26 mouse cellular contexts compared by ENCODE assay signal in the genomic region with DNA sequence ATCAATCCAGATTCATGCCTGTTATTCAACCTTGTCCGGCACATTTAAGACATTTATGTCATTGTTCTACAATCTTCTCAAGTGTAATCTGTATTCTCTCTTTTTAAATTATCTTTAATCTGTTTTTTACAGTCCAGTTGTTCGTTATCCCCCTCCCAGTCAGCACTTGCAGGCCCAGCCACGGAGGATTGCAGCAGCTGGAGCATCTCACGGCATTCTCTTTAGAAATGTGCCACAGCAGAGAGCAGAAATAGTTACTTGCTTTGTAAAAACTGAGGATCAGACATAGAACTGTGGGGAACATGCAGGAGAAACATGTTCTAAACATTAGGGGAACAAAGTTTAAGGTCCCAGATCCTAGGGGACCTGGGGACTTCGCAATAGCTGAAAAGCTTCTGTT. TPM values are rescaled to one million over a fixed set of nuclear protein-coding genes. Genes with fewer than 3 reads are reported as not detected.
DNase-seq lines count a peak whose midpoint lies in the region; ATAC-seq and TF ChIP-seq lines count a peak whose summit lies in the region.
"Had no signal": no experiment of that assay in that cellular context is flagged by ENCODE, and none has a peak within 500 bp of the region (broad histone marks: within the 10 kb centered on the region; RNA-seq: fewer than 3 reads in every experiment).

No protein-coding gene starts in this region.

- peak; percentile 12 to 26 for DNase-seq in heart, adult 18-20 months
- no peak for DNase-seq in kidney, adult 8-10 months
- peak; percentile 51 for DNase-seq in lung, postnatal 0 days (ENCODE audit: low spot score)
- no peak for DNase-seq in lung, adult 18-20 months
- no peak for DNase-seq in stomach, postnatal 0 days (ENCODE audit: low spot score)
- DNase-seq: adrenal gland, postnatal 14 days; cerebellum, postnatal 10 days; layer of hippocampus, adult 9-11 months; liver, postnatal 0 days had no signal

- H3K4me3 ChIP-seq in heart, embryonic 11.5 days (ENCODE audit: low read depth, low read length), result no peak overlapping the region
- no peak overlapping the region for H3K4me3 ChIP-seq in kidney, embryonic 16.5 days (ENCODE audit: low read length)
- H3K4me3 ChIP-seq in lung, postnatal 0 days (ENCODE audit: low read depth, low read length), result no peak overlapping the region
- no peak overlapping the region for H3K4me3 ChIP-seq in stomach, postnatal 0 days (ENCODE audit: low read depth, low read length)
- H3K4me3 ChIP-seq: embryonic facial prominence, embryonic 12.5 days; erythroblast, embryonic 14.5 days; forebrain, embryonic 13.5 days; hindbrain, embryonic 13.5 days; left cerebral cortex, adult 2 months; limb, embryonic 10.5 days; midbrain, embryonic 15.5 days; myocyte had no signal

- WGBS in heart, embryonic 11.5 days (ENCODE audit: insufficient replicate concordance), result 69% methylated on average over 5 of the region's 5 CpGs
- 49% methylated on average over 5 of the region's 5 CpGs for WGBS in kidney, embryonic 16.5 days
- 70% methylated on average over 5 of the region's 5 CpGs for WGBS in lung, postnatal 0 days
- WGBS in stomach, postnatal 0 days, result 61% methylated on average over 5 of the region's 5 CpGs

- H3K9me3 ChIP-seq in heart, embryonic 11.5 days (replicated peaks; ENCODE audit: control insufficient read depth, low read length), result no peaks in the 10 kb centered on the region
- H3K9me3 ChIP-seq in kidney, embryonic 16.5 days (ENCODE audit: low read length), result no peaks in the 10 kb centered on the region
- no peaks in the 10 kb centered on the region for H3K9me3 ChIP-seq in lung, postnatal 0 days (ENCODE audit: low read length)
- no peaks in the 10 kb centered on the region for H3K9me3 ChIP-seq in stomach, postnatal 0 days (ENCODE audit: control insufficient read depth, low read length)
- H3K9me3 ChIP-seq: embryonic facial prominence, embryonic 12.5 days; forebrain, embryonic 13.5 days; hindbrain, embryonic 13.5 days; limb, embryonic 10.5 days; midbrain, embryonic 15.5 days had no signal

- ATAC-seq in heart, embryonic 11.5 days (replicated peaks; ENCODE audit: insufficient number of reproducible peaks, low FRiP score, low TSS enrichment), result no peak
- ATAC-seq in kidney, embryonic 16.5 days (ENCODE audit: low FRiP score, low TSS enrichment), result no peak
- peak; percentile 49 for ATAC-seq in lung, postnatal 0 days
- ATAC-seq in stomach, postnatal 0 days (ENCODE audit: low FRiP score, low TSS enrichment), result no peak
- ATAC-seq: CD4-positive, CD25-positive, alpha-beta regulatory T cell, adult 4 months; forebrain, embryonic 13.5 days; inflammation-experienced regulatory T-cells, adult 6 months; liver, postnatal 0 days; midbrain, embryonic 15.5 days; Patski had no signal

- no peak overlapping the region for H3K9ac ChIP-seq in heart, embryonic 11.5 days (ENCODE audit: low read depth, low read length)
- no peak overlapping the region for H3K9ac ChIP-seq in kidney, embryonic 16.5 days (replicated peaks; ENCODE audit: low read length)
- H3K9ac ChIP-seq in lung, postnatal 0 days (replicated peaks; ENCODE audit: low read depth), result no peak overlapping the region
- H3K9ac ChIP-seq in stomach, postnatal 0 days (ENCODE audit: low read length), result no peak overlapping the region
- H3K9ac ChIP-seq: embryonic facial prominence, embryonic 12.5 days; forebrain, embryonic 13.5 days; hindbrain, embryonic 13.5 days; liver, postnatal 0 days; midbrain, embryonic 15.5 days had no signal

- no peak overlapping the region for H3K27ac ChIP-seq in heart, embryonic 11.5 days (ENCODE audit: low read depth, low read length)
- H3K27ac ChIP-seq in kidney, embryonic 16.5 days (ENCODE audit: low read length), result peak overlapping the region; percentile 25
- 0 out of 2 replicates have a peak overlapping the region, but pooled peaks have one; percentile 20 for H3K27ac ChIP-seq in lung, postnatal 0 days (ENCODE audit: low read length)
- peak overlapping the region; percentile 25; the same call in 1 of the 2 replicates for H3K27ac ChIP-seq in stomach, postnatal 0 days (replicated peaks)
- H3K27ac ChIP-seq: embryonic facial prominence, embryonic 12.5 days; forebrain, embryonic 13.5 days; hindbrain, embryonic 13.5 days; left cerebral cortex, adult 2 months; limb, embryonic 10.5 days; midbrain, embryonic 15.5 days had no signal

- no peaks in the 10 kb centered on the region for H3K27me3 ChIP-seq in heart, embryonic 11.5 days (ENCODE audit: control insufficient read depth, insufficient read depth, low read length)
- no peaks in the 10 kb centered on the region for H3K27me3 ChIP-seq in kidney, embryonic 16.5 days (ENCODE audit: insufficient read depth, low read length)
- H3K27me3 ChIP-seq in lung, postnatal 0 days (replicated peaks; ENCODE audit: insufficient read depth, low read length), result no peaks in the 10 kb centered on the region
- H3K27me3 ChIP-seq in stomach, postnatal 0 days (ENCODE audit: control insufficient read depth, insufficient read depth, low read length), result no peaks in the 10 kb centered on the region
- H3K27me3 ChIP-seq: embryonic facial prominence, embryonic 12.5 days; forebrain, embryonic 13.5 days; hindbrain, embryonic 13.5 days; midbrain, embryonic 15.5 days; Patski had no signal

- no peak overlapping the region for H3K4me2 ChIP-seq in heart, embryonic 11.5 days
- no peak overlapping the region for H3K4me2 ChIP-seq in kidney, embryonic 16.5 days (replicated peaks; ENCODE audit: low read depth, low read length)
- H3K4me2 ChIP-seq in lung, postnatal 0 days (replicated peaks; ENCODE audit: low read depth, low read length), result no peak overlapping the region
- H3K4me2 ChIP-seq in stomach, postnatal 0 days (replicated peaks; ENCODE audit: low read depth), result no peak overlapping the region
- H3K4me2 ChIP-seq: embryonic facial prominence, embryonic 12.5 days; forebrain, embryonic 13.5 days; hindbrain, embryonic 13.5 days; midbrain, embryonic 15.5 days had no signal

- no peaks in the 10 kb centered on the region for H3K36me3 ChIP-seq in heart, embryonic 11.5 days (ENCODE audit: control insufficient read depth, insufficient read depth, low read length)
- H3K36me3 ChIP-seq in kidney, embryonic 16.5 days (ENCODE audit: insufficient read depth, low read length), result peaks cover 5% of the 10 kb centered on the region; the same call in 1 of the 2 replicates
- no peaks in the 10 kb centered on the region for H3K36me3 ChIP-seq in lung, postnatal 0 days (ENCODE audit: insufficient read depth, low read length)
- H3K36me3 ChIP-seq in stomach, postnatal 0 days (ENCODE audit: control insufficient read depth, insufficient read depth, low read length), result no peaks in the 10 kb centered on the region

- TF ChIP-seq EP300 in lung, postnatal 0 days (IDR thresholded peaks at IDR 0.05), result no peak
- no peak for TF ChIP-seq EP300 in stomach, postnatal 0 days (optimal IDR thresholded peaks at IDR 0.05)

- H3K4me1 ChIP-seq in heart, embryonic 11.5 days (ENCODE audit: control insufficient read depth, insufficient read depth, low read length), result no peaks in the 10 kb centered on the region
- H3K4me1 ChIP-seq in kidney, embryonic 16.5 days (ENCODE audit: insufficient read depth, low read length), result no peaks in the 10 kb centered on the region
- no peaks in the 10 kb centered on the region for H3K4me1 ChIP-seq in lung, postnatal 0 days (ENCODE audit: insufficient read depth, low read depth, low read length)
- no peaks in the 10 kb centered on the region for H3K4me1 ChIP-seq in stomach, postnatal 0 days (replicated peaks; ENCODE audit: control insufficient read depth, insufficient read depth)
- H3K4me1 ChIP-seq: embryonic facial prominence, embryonic 12.5 days; forebrain, embryonic 13.5 days; hindbrain, embryonic 13.5 days; limb, embryonic 10.5 days; midbrain, embryonic 15.5 days had no signal

- TF ChIP-seq CTCF in lung, postnatal 0 days (IDR thresholded peaks at IDR 0.05), result no peak
- TF ChIP-seq CTCF in stomach, postnatal 0 days (IDR thresholded peaks at IDR 0.05; ENCODE audit: low read depth), result no peak

RNA-seq across cellular contexts. Expression of gene Cyp27a1, which starts 8.4 kb away (rescaled TPM):
- total RNA-seq in heart, adult 18-20 months (2021), result 10 to 100 TPM; 11.0 to 15.5 TPM
- polyA plus RNA-seq in heart, embryonic 11.5 days (2014; fragmentation: Nextera tagmentation; extraction: Ambion mirVana), result 14.3 and 15.2 TPM in 2 replicates
- 7.6 and 7.7 TPM in 2 replicates for polyA plus RNA-seq in kidney, embryonic 16.5 days (2015; fragmentation: Nextera tagmentation; extraction: Ambion mirVana)
- 5.2 and 5.4 TPM in 2 replicates for polyA plus RNA-seq in lung, postnatal 0 days (2015; fragmentation: Nextera tagmentation; extraction: Ambion mirVana)
- polyA plus RNA-seq in stomach, postnatal 0 days (2015; fragmentation: Nextera tagmentation; extraction: Ambion mirVana), result 8.8 and 11.3 TPM in 2 replicates
- polyA plus RNA-seq: CD4-positive, CD25-positive, alpha-beta regulatory T cell, adult 4 months; Patski had no signal

RNA-seq across cellular contexts. Expression of gene Ttll4, which starts 43.5 kb away (rescaled TPM):
- total RNA-seq in heart, adult 18-20 months (2021), result 1 to 10 TPM; 9.1 to 9.3 TPM
- polyA plus RNA-seq in heart, embryonic 11.5 days (2014; fragmentation: Nextera tagmentation; extraction: Ambion mirVana), result 15.8 and 21.4 TPM in 2 replicates
- 11.8 and 17.8 TPM in 2 replicates for polyA plus RNA-seq in kidney, embryonic 16.5 days (2015; fragmentation: Nextera tagmentation; extraction: Ambion mirVana)
- polyA plus RNA-seq in lung, postnatal 0 days (2015; fragmentation: Nextera tagmentation; extraction: Ambion mirVana), result 4.2 and 4.7 TPM in 2 replicates
- 1.8 and 2.5 TPM in 2 replicates for polyA plus RNA-seq in stomach, postnatal 0 days (2015; fragmentation: Nextera tagmentation; extraction: Ambion mirVana)

RNA-seq across cellular contexts. Expression of gene Prkag3, which starts 44.0 kb away (rescaled TPM):
- total RNA-seq in heart, adult 18-20 months (2021), result 1 to 10 TPM; 1.4 to 1.7 TPM
- 5.5 and 5.7 TPM in 2 replicates for polyA plus RNA-seq in heart, embryonic 11.5 days (2014; fragmentation: Nextera tagmentation; extraction: Ambion mirVana)
- polyA plus RNA-seq in kidney, embryonic 16.5 days (2015; fragmentation: Nextera tagmentation; extraction: Ambion mirVana), result 0.49 and 0.55 TPM in 2 replicates
- 2.6 and 4.6 TPM in 2 replicates for polyA plus RNA-seq in lung, postnatal 0 days (2015; fragmentation: Nextera tagmentation; extraction: Ambion mirVana)
- 0.25 and 0.29 TPM in 2 replicates for polyA plus RNA-seq in stomach, postnatal 0 days (2015; fragmentation: Nextera tagmentation; extraction: Ambion mirVana)
- total RNA-seq: granulocyte monocyte progenitor cell, adult 5-6 weeks; left cerebral cortex, adult 2 months; megakaryocyte-erythroid progenitor cell, adult 5-6 weeks had no signal
- polyA plus RNA-seq: CD4-positive, CD25-positive, alpha-beta regulatory T cell, adult 4 months; erythroblast, embryonic 14.5 days; forebrain, embryonic 13.5 days; inflammation-experienced regulatory T-cells, adult 6 months; liver, adult 2 months; midbrain, embryonic 15.5 days; neural tube, embryonic 14.5 days; Patski had no signal

Comparison
In these comparisons a context has a peak if more than half of its experiments do, and no peak if none do; other contexts are left out.
1. DNase-seq: peak in heart, adult 18-20 months (2 of 2) and lung, postnatal 0 days (single experiment); none in kidney, adult 8-10 months (0 of 2), lung, adult 18-20 months (0 of 2) and stomach, postnatal 0 days (single experiment).